10 mouse cellular contexts compared by ENCODE assay signal in genomic region chr7:120552479-120553180, GRCm38 (mm10).
DNase-seq lines count a peak whose midpoint lies in the region; ATAC-seq lines count a peak whose summit lies in the region.
"Had no signal": no experiment of that assay in that cellular context is flagged by ENCODE, and none has a peak within 500 bp of the region (broad histone marks: within the 10 kb centered on the region; RNA-seq: fewer than 3 reads in every experiment).

No protein-coding gene starts in this region.

- peak; percentile 98 for ATAC-seq in hindbrain, embryonic 16.5 days
- ATAC-seq in neural tube, embryonic 12.5 days (ENCODE audit: low FRiP score, low read depth): 0 out of 2 replicates have a peak, but pooled peaks have one; percentile 48
- ATAC-seq in liver, embryonic 12.5 days: no peak
- ATAC-seq: CD4-positive, CD25-positive, alpha-beta regulatory T cell, adult 4 months had no signal

- H3K27ac ChIP-seq in forebrain, embryonic 10.5 days: no peak overlapping the region
- 0 out of 2 replicates have a peak overlapping the region, but pooled peaks have one; percentile 6 for H3K27ac ChIP-seq in hindbrain, embryonic 16.5 days (ENCODE audit: low read depth, low read length)
- no peak overlapping the region for H3K27ac ChIP-seq in neural tube, embryonic 12.5 days
- H3K27ac ChIP-seq in liver, embryonic 12.5 days: no peak overlapping the region

- DNase-seq in left cerebral cortex, postnatal 14 days (ENCODE audit: low spot score in 2 of 2): peak; percentile 10 to 33
- DNase-seq in left cerebral cortex, adult 11 months (ENCODE audit: low spot score): no peak
- DNase-seq in forebrain, embryonic 10.5 days (ENCODE audit: extremely low spot score, low spot score): peak; percentile 16
- DNase-seq in thymus, postnatal 4 days: no peak
- no peak for DNase-seq in ovary, postnatal 14 days (ENCODE audit: low spot score)
- DNase-seq: adrenal gland, adult 2 months had no signal

- H3K4me3 ChIP-seq in forebrain, embryonic 10.5 days: peak overlapping the region; percentile 33
- H3K4me3 ChIP-seq in hindbrain, embryonic 16.5 days (ENCODE audit: low read length): peak overlapping the region; percentile 26
- no peak overlapping the region for H3K4me3 ChIP-seq in neural tube, embryonic 12.5 days
- H3K4me3 ChIP-seq in liver, embryonic 12.5 days: no peak overlapping the region

- H3K9me3 ChIP-seq in forebrain, embryonic 10.5 days: no peaks in the 10 kb centered on the region
- no peaks in the 10 kb centered on the region for H3K9me3 ChIP-seq in hindbrain, embryonic 16.5 days (ENCODE audit: control insufficient read depth, low read length)
- no peaks in the 10 kb centered on the region for H3K9me3 ChIP-seq in neural tube, embryonic 12.5 days
- H3K9me3 ChIP-seq in liver, embryonic 12.5 days (replicated peaks): no peaks in the 10 kb centered on the region

- H3K9ac ChIP-seq in hindbrain, embryonic 16.5 days (ENCODE audit: low read depth, low read length): peak overlapping the region; percentile 15; the same call in 1 of the 2 replicates
- no peak overlapping the region for H3K9ac ChIP-seq in neural tube, embryonic 12.5 days
- no peak overlapping the region for H3K9ac ChIP-seq in liver, embryonic 12.5 days

- H3K36me3 ChIP-seq in forebrain, embryonic 10.5 days (replicated peaks): no peaks in the 10 kb centered on the region
- no peaks in the 10 kb centered on the region for H3K36me3 ChIP-seq in hindbrain, embryonic 16.5 days (ENCODE audit: control insufficient read depth, insufficient read depth, low read length)
- no peaks in the 10 kb centered on the region for H3K36me3 ChIP-seq in neural tube, embryonic 12.5 days
- H3K36me3 ChIP-seq in liver, embryonic 12.5 days: no peaks in the 10 kb centered on the region

- intact Hi-C loops in left cerebral cortex, postnatal 14 days (cut with DNase I): no loop called here

- no peaks in the 10 kb centered on the region for H3K27me3 ChIP-seq in forebrain, embryonic 10.5 days (ENCODE audit: poor library complexity, severe bottlenecking)
- H3K27me3 ChIP-seq in hindbrain, embryonic 16.5 days (replicated peaks; ENCODE audit: control insufficient read depth, insufficient read depth, low read length): no peaks in the 10 kb centered on the region
- H3K27me3 ChIP-seq in neural tube, embryonic 12.5 days (replicated peaks): no peaks in the 10 kb centered on the region
- no peaks in the 10 kb centered on the region for H3K27me3 ChIP-seq in liver, embryonic 12.5 days (replicated peaks)

- H3K4me2 ChIP-seq in hindbrain, embryonic 16.5 days (ENCODE audit: low read length): peak overlapping the region; percentile 59
- peak overlapping the region; percentile 38 for H3K4me2 ChIP-seq in neural tube, embryonic 12.5 days (replicated peaks)
- H3K4me2 ChIP-seq in liver, embryonic 12.5 days: no peak overlapping the region

- 44% methylated on average over 12 of the region's 12 CpGs for WGBS in forebrain, embryonic 10.5 days
- 46% methylated on average over 12 of the region's 12 CpGs for WGBS in hindbrain, embryonic 16.5 days
- 53% methylated on average over 12 of the region's 12 CpGs for WGBS in neural tube, embryonic 12.5 days
- 42% methylated on average over 12 of the region's 12 CpGs for WGBS in liver, embryonic 12.5 days (ENCODE audit: insufficient replicate concordance)

- peaks cover 9% of the 10 kb centered on the region for H3K4me1 ChIP-seq in forebrain, embryonic 10.5 days
- H3K4me1 ChIP-seq in hindbrain, embryonic 16.5 days (ENCODE audit: control insufficient read depth, insufficient read depth, low read depth, low read length): no peaks in the 10 kb centered on the region
- H3K4me1 ChIP-seq in neural tube, embryonic 12.5 days: no peaks in the 10 kb centered on the region
- H3K4me1 ChIP-seq in liver, embryonic 12.5 days: no peaks in the 10 kb centered on the region

Comparison
In these comparisons a context has a peak if more than half of its experiments do, and no peak if none do; other contexts are left out.
1. DNase-seq: peak in left cerebral cortex, postnatal 14 days (2 of 2) and forebrain, embryonic 10.5 days (single experiment); none in left cerebral cortex, adult 11 months (single experiment), thymus, postnatal 4 days (single experiment) and ovary, postnatal 14 days (single experiment).
2. H3K4me3 ChIP-seq: peak in forebrain, embryonic 10.5 days (single experiment) and hindbrain, embryonic 16.5 days (single experiment); none in neural tube, embryonic 12.5 days (single experiment) and liver, embryonic 12.5 days (single experiment).